Mouse (Mus musculus) ovary, postnatal 14 days (tissue): ENCODE measurements around the gene Reep3.

ENCODE experiments used
- DNase-seq: peaks from one replicate; pipeline ENCODE4 v3.0.0; 2022; ENCODE audit warnings: low spot score

Gene Reep3

DNA sequence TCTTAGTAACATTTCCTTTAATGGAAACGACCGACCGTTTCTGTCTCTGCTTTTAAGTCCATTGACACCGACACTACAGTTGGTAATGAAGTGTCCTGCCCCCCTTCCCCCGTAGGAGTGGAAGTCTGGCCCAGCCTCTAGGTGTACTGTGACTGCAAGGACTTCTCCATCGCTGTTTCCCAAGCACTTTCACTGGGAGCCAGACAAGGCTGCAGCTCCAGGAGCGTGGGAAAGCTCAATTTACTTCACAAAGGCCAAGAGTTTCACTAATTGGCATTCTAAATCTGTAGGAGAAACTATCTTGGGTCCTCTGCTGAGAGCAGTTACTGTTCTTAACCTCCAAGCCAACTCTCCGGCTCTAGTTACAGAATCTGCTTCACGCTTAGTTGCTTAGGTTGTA lies 43.3 kb downstream of the Reep3 start:
- no peak for DNase-seq

DNA sequence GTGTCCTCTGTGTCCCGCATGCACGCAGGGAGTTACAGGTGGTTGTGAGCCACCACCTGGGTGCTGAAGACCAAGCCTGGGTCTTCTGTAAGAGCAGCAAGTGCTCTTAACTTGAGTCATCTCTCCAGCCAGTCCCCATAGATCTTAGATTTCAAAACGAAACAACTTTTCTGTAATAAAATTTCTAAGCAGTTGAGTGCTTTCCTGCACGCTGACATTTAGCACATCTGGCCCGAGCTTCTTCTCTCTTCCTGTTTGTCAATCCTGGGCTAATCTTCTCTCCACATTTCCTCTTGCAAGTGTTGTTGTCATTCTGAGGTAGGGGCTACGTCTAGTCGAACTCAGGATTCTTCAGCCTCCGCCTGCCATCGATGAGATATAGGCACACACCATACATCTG lies 44.3 kb downstream of the Reep3 start:
- DNase-seq, result no peak

DNA sequence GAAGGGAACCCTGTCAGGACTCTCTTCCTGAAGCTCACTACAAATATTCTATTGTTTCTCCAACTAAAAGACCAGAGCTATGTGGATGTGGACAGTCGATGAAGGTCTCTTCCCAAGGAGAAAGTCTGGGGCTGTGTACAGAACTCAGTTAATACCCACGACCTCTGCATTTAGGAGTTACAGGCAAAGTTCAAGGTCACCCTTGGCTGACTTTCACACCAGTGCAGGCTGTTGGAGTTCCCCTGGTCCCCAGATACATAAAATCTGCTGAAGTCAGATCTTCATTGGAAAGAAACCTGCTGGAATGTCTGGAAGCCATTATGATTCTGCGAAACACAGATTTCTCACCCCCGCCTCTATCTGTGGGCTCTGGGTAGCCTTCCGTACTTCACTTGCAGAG lies 45.3 kb downstream of the Reep3 start:
- no peak for DNase-seq

DNA sequence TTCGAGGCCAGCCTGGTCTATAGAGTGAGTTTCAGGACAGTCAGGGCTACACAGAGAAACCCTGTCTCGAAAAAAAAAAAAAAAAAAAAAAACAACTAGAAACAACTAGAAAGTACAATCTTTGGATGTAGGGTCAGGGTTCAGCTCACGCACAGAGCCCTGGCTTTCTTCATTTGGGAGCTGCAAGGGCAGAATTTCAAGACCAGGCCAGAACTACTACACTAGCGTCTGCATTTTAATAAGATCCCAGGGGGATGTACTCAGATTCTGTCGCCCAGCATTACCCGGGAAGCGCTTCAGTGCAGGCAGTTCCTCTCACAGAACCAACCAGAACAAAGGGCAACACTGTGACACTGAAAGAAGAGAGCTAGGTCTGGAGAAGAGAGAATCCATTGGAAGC lies 46.0 kb downstream of the Reep3 start:
- DNase-seq, result no peak

DNA sequence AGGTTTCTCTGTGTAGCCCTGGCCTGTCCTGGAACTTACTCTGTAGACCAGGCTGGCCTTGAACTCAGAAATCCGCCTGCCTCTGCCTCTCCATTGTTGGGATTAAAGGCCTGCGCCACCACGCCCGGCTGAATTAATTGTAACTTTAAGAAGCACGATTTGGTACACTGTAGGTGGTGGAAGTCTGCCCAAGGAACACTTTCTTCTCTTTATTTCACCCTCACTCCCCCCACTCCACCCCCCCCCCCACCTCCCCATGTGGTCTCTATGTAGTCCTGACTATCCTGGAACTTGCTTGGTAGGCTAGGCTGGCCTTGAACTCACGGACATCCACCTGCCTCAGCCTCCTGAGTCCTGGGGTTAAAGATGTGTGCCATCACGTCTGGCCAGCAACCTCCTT lies 47.1 kb downstream of the Reep3 start:
- DNase-seq, result no peak

DNA sequence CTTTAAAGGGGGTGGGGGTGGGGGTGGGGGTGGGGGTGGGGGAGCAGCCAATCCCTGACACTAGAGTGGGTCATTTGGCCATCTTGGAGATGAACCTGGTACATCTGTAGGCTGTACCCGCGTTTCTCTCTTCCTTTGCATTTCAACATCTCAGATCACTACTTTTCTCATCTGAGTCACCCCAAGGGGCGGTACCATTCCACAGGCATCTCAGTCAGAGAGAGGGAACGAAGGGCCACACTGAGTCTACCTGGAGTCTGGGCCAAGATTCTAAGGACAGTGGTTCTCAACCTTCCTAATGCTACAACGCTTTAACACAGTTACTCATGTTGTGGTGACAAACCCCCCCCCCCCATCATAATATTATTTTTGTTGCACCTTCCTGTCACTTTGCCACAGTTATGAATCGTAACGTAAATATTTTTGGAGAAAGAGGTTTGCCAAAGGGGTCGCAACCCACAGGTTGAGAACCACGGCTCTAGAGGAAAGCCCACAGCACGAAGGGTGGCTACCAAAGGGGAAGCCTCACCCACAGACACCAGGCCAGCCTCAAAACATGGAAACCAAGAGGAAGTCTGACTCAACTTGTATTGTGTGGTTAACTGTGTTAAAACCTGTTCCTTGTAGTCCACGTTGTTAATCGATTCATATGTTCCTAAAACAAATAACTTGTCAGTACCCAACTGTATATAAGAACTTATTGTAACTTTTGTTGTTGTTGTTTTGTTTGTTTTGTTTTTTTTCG lies 47.7 kb downstream of the Reep3 start:
- no peak for DNase-seq

DNA sequence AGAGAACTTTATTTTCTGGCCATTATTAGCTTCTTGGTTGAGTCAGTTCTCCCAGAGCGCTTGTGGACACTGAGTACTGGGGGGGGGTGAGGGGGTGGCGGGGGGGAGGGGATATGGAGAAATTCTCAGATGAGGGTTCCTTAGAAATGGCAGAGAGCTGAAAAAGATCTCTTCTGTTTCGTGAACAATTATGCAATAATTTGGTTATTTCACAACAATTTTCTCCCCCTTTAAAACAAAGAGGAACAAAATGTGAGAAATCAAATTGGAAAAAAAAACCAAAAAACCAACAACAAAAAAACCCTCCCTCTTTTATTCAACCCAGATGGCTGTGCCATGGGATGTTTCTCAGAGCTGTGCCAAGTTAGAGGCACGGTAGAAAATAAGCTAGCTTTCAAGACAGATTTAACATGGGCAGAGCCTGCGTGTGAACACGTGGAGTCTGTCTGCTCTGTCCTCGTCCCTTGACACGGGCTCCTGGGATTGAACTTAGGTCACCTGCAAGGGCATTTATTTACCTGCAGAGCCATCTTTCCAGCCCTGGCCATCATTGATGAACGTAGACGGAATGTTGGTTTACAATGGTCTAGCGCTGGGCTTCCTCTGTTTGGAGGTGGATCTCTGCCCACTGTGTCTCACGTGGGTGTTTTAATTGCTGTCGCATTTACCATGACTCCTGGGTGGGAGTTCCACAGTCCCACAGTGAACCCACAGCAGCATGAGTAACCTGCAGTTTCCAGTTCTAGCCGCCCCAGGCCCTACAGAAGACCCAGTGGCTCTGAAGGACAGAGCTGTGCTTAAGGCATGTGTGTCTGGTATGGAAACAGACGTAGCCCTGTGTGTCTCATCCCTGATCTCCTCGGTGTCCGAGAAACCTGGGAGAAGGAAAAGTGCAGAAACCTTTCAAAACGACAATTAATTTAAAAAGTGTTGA lies 48.8 kb downstream of the Reep3 start:
- no peak for DNase-seq

DNA sequence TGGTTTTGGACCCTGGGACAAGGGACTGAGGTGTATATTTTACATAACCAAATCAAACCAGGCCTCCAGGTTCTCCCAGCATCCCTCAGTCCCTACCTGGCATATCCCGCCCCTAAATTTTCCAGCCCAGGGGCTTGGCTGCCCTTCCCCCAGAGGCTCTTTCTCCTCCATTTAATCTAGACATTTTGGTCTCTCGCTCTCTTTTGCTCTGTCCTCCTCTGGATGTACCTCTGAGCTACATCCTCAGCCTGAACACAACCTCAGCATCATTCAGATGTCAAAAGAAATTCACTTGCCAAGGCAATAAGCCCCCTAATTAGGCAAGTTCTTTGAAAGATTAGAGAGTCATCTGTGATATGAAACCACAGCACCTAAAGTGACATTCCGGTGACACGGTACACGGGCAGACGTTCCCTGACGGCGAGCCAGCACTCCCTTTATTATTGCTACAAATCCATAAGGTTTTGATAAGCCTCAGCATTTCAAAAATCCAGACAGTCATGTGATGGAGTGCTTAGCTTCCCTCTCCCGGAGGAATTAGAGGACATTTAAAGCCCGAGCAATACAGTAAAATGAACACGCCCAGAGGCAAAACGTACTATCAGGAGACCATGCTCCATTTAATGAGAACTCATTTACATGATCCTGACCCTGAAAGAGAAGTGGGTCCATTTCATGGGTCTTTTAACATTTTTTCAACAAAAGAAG lies 51.4 kb downstream of the Reep3 start:
- DNase-seq, result no peak

DNA sequence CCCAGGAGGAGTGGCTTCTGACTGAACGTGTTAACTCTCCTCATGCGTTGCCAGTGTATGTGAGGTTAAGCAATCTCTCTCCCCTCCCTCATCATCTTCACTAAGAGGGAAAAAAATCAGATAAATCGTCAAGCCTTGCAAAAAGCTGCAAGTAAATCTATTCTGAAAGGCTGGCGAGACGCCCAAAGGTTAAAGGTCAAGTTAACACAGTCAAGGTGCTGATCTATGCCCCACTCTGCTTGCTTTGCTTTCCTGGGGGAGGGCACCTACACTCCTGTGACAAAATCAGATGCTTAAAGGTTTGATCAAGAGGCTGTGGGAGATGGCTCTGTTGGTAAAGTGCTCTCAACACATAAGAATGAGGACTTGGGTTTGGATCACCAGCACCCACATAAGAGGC lies 52.4 kb downstream of the Reep3 start:
- DNase-seq, result no peak

DNA sequence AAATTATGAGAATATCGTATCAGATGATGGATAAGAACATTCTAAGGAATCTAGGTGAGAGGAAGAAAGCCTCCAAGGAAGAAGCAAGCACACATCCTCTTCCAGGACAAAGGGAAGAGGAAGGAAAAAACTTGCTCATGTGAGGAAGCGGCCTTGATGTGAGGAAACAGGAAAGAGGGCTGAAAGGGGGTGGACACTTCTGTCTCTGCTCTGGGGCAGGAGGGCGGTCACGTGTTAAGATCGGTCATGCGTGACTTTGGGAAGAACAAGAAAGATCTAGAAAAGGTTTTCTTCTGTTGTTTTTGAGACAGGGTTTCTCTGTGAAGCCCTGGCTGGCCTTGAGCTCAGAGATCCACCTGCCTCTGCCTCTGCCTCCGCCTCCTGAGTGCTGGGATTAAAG lies 53.5 kb downstream of the Reep3 start:
- no peak for DNase-seq

DNA sequence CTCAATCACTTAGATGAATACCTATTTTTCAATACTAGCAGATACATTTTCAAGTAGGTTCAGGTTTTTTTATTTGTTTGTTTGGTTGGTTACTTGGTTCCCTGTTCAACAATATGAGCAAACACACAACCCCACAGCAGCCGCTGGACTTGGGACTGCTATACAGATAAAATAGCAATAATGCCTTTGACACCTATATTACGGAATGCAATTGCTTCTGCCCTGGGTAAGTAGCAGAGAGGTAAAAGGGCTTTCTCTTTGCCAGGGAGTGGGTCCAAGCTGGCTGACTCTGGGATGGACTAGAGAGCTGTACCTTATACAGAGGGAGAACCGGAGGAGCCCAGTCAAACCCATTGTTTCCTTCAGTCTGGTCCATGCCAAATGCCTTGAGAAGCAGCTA lies 56.3 kb downstream of the Reep3 start:
- no peak for DNase-seq

DNA sequence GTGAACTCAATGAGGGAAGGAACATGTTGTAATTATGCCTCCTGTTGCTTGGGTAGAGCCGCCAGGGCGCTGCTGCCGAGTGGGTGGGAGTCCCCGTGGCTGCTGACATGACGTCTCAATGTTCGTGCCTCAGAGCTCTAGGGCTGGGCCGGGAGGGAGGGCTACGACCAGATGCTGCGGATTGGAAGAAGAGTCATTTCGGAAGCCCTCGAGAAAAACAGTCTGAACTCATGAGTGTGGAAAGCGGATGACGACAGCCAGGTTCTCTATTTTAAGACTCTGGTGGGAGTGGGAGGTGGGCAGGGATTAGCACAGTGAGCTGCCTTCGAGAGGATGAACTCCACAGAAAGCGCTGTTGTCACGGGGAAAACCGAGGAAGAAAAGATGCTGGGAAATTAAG lies 57.7 kb downstream of the Reep3 start:
- no peak for DNase-seq

DNA sequence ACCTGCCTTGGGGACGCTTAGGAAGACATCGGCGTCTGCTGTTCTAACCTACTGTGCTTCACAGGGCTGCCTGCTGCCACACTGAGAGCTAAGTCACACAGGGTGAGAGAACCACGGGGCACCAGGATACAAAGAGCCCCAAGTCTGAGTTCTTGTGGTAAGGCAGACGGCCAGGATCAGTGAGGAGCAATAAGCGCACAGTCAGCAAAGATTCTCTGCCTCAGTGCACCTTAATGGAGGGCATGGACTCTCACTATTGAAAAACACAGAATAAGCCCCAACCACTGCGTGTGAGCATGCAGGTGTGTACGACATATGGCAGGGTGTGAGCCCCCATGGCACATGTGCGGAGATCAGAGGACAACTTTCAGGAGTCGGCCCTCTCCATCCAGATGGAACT lies 60.2 kb downstream of the Reep3 start:
- DNase-seq, result no peak

DNA sequence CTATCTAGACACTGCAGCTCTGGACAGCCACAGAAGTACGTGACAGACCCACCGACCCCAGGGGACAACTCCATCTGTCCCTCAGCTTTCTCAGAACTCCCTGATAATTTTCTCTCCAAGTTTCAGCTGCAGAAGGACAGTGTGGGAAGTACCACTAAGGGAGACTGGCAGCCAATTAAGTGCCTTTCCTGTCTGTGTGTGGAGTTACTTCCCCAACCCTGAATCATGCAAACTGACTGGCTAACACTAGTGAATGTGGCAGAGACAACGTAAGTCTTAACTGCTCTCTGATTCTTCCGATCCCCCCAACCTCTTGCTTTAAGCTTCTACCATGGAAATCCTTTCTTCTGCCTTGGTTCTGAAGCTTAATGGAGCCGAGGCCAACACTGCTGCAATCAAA lies 60.6 kb downstream of the Reep3 start:
- no peak for DNase-seq

DNA sequence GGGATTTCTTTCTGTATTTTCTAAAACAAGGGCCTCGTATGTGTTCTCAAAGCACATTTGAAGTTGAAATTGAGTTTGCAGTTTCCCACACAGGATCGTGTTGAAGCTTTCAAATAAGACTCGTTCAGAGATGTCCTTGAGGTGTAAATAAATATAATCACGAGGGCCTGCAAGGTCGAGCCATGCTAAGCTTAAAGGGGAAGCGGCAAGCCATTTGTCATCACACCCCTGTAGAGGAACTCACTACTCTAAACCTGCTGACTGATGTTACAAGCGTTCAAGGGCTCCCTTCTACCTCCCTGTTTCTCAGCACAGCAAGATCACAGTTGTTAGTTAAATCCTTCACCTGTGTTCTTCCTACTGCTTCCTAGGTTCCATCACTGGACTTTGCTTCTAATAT lies 65.6 kb downstream of the Reep3 start:
- DNase-seq, result no peak

DNA sequence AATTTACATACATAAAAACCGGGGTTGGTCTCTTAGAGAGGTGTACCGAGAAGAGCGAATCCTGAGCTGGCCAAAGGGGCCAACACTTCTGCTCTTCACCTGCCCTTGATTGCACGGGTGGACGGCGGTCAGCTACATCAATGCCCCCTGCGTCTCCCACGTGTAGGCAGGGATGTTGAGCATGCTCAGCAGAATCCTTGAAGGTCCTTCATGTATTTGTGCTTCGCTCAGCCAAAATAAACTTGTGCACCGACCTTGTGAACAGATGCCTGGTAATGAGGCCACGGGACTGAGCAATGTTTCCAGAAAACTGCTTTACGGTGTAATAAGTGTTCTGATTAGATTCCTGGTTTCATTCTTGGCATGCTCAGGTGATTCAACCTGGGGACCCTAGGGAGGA lies 67.4 kb downstream of the Reep3 start:
- no peak for DNase-seq

DNA sequence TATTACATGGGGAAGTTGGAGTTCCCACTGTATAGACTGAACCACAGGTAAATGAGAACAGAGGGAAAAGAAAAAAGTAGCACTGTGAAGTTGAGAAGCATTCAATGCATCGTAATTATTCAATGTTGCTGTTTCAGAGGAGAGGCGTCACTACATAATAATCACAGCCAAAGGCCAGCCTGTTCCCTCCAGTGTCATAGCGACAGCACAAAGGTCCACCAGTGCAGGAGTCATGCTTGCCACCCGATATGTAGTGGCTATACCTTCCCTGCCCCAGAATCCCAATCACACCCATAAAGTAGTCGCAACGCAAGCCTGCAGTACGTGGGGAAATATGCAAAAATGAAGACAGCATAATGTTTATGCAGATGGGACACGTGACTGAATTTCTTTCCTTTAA lies 70.4 kb downstream of the Reep3 start:
- no peak for DNase-seq

DNA sequence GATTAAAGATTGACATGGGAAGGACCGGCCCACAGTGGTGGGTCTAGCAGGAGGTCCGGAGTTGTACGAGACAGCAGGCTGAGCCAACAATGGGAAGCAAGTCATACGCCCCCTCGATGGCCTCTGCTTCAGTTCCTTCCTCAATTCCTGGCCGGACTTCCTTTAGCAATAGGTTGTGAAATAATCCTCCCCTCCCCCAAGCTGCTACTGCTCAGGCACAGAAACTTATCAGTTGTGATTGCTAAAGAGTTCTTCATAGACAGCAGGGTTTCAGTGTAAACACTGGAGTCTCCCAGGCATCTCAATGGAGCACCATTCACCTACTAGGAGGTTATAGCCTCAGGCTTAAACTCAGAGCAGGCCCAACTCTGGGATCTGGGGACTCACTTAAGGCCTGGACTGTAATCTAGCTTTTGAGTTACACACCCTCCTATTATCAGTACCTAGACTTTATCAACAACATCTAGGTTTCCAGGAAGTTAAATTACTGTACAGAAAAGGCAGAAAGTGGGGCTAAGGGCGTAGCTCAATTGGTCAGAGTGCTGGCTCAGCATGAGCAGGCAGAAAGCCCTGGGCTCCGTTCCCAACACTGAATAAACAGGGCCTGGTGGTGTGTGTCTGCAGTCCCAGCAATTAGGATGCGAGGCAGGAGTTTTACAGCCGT lies 71.0 kb downstream of the Reep3 start:
- DNase-seq, result peak; percentile 51

DNA sequence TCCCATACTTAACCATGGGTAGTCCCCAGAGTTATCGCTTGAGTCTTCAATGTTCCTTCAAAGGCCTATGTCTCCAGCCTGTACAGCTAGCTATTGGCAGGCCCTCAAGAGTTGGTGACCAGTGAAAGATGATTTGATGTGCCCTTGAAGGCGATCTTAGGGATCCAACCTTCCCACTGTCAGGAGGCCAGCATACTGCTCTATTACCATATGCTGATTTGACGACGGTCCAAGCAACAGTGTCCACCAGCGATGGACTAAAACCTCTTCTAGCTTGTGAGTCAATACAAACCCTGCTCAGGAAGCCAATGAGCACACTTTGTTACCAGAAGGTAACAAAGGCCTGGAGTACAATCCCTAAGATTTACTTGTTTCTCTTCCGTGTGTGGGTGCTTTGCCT lies 72.4 kb downstream of the Reep3 start:
- DNase-seq, result no peak

DNA sequence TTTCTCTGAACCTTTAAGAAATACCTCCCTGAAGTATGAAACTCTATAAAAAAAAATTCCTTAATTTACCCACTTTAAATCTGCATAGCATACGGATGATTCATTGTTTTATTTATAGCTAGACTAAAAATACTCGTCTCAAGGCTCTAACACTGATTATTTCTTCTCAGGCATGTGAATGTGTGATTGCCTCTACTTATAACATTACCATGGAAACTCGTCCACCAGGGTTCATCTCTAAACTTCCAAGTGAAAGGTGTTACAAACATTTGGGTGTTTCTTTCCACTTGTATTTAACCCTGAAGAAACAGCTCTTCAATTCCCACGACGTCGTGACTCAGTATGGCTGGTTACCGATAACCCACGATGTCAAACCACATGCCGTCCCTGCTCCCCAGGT lies 73.7 kb downstream of the Reep3 start:
- DNase-seq, result no peak

DNA sequence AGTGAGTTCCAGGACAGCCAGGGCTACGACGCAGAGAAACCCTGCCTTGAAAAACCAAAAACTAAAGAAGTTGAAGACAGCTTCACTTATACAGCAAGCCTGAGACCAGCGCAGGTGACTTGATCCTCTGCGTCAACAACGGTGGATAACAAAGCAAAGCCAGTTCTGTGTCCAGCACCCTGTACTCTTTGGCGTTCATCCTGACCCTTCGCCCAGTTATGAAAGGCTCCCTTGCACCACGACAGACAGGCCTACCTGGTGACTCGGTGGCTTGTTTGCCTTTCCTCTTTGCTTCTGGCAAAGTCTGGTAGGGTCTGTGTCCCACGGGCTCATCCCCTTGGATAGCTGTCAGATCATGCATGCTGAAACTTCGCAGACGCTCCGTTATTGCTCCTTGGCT lies 75.3 kb downstream of the Reep3 start:
- no peak for DNase-seq

DNA sequence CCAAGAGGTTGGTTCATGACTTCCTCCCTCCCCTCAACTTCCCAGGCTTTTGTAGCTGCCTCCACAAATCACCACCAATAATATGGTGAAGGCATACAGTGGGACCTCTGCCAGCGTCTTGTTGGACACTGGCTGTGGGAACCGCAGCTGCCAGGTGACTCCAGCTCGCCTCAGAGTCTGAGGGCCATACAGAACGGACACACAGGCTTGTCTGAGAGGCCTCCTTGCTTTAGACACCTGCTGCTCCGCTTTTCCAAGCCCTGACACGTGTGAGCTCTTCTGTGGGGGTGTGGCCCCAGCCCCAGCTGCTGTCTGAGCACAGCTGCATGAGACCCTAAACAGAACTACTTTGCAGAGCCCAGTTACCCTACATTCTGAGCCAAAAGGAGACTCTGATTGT lies 77.9 kb downstream of the Reep3 start:
- no peak for DNase-seq
